Mouse (Mus musculus): ENCODE results near the gene Plcb2. TPM values are rescaled to one million over a fixed set of nuclear protein-coding genes. Genes with fewer than 3 reads are reported as not detected.

The Plcb2 gene
- total RNA-seq, 2 experiments from 2014 or later, result 2.1 to 2.7 TPM

GRCm38 (mm10) chr2:118662902-118663803 lies 65.1 kb downstream of the Plcb2 start, which contains the start of gene Pak6:
Gene Pak6 (plus strand): TSS chr2:118663303.
- peak; percentile 64 to 75 for DNase-seq (ENCODE audit: low spot score in 2 of 2)

- no peak for DNase-seq (ENCODE audit: low spot score in 2 of 2)
These were observed 66.3 kb downstream of the Plcb2 start for GRCm38 (mm10) chr2:118661891-118662290.

GRCm38 (mm10) chr2:118659998-118660452 lies 68.2 kb downstream of the Plcb2 start:
- peak; percentile 26 to 43 for DNase-seq (ENCODE audit: low spot score in 2 of 2)

- no peak for DNase-seq (ENCODE audit: low spot score in 2 of 2)
These were observed 68.7 kb downstream of the Plcb2 start for GRCm38 (mm10) chr2:118659493-118659892.

- peak in 1 of 2 experiments; percentile 36 for DNase-seq (ENCODE audit: low spot score in 2 of 2)
These were observed 69.2 kb downstream of the Plcb2 start for GRCm38 (mm10) chr2:118659077-118659476.

- DNase-seq (ENCODE audit: low spot score in 2 of 2), result no peak
These were observed 69.8 kb downstream of the Plcb2 start for GRCm38 (mm10) chr2:118658457-118658856.

Other genes with a start within 250 kb of the Plcb2 start
- 100 to 1,000 TPM; 169 to 184 TPM for gene Srp14, start 248.7 kb downstream of the Plcb2 start, total RNA-seq (2021)
- gene Bmf, start 178.8 kb downstream of the Plcb2 start, total RNA-seq (2021), result 1 to 10 TPM; 5.2 to 6.7 TPM
- 1 to 10 TPM; 2.7 to 2.9 TPM for gene Bub1b, start 130.2 kb downstream of the Plcb2 start, total RNA-seq (2021)
- 10 to 100 TPM; 67.8 to 75.1 TPM for gene Pak6, start 65.1 kb downstream of the Plcb2 start, total RNA-seq (2021)
- 1 to 10 TPM; 9.4 to 10.0 TPM for gene Ankrd63, start 24.5 kb downstream of the Plcb2 start, total RNA-seq (2021)
- gene Inafm2, start 17.3 kb upstream of the Plcb2 start, total RNA-seq (2021), result 10 to 100 TPM; 38.8 to 39.7 TPM
- gene Ccdc9b, start 34.2 kb upstream of the Plcb2 start, total RNA-seq (2021), result 1 to 10 TPM; 3.5 to 4.2 TPM
- not detected for gene Phgr1, start 44.3 kb upstream of the Plcb2 start, total RNA-seq (2021)
- 100 to 1,000 TPM; 218 to 234 TPM for gene Disp2, start 51.3 kb upstream of the Plcb2 start, total RNA-seq (2021)
- gene Knstrn, start 85.6 kb upstream of the Plcb2 start, total RNA-seq (2021), result 1 to 10 TPM; 2.4 to 3.2 TPM
- gene Ivd, start 133.5 kb upstream of the Plcb2 start, total RNA-seq (2021), result 100 to 1,000 TPM in 1 of 2 experiments, 10 to 100 TPM in 1; 97.2 to 126 TPM
- 10 to 100 TPM; 36.6 to 36.7 TPM for gene Bahd1, start 171.9 kb upstream of the Plcb2 start, total RNA-seq (2021)
- gene Chst14, start 198.1 kb upstream of the Plcb2 start, total RNA-seq (2021), result 1 to 10 TPM; 2.5 to 3.2 TPM

Measured in layer of hippocampus, postnatal 14 days (tissue).